Mouse (Mus musculus) liver, embryonic 14.5 days (tissue): ENCODE results near the gene Timmdc1.
A peak's percentile ranks its signal among the peaks of the same experiment; 100 is the strongest.

Experiments used
- CTCF ChIP-seq: IDR thresholded peaks from 2 replicates; pipeline ENCODE4 v1.5.1; 2016; ENCODE audit warnings: antibody characterized with exemption, low read depth, control low read depth
- EP300 ChIP-seq: IDR thresholded peaks from 2 replicates; pipeline ENCODE4 v1.6.1; 2016; ENCODE audit warnings: antibody characterized with exemption, low read depth

DNA sequence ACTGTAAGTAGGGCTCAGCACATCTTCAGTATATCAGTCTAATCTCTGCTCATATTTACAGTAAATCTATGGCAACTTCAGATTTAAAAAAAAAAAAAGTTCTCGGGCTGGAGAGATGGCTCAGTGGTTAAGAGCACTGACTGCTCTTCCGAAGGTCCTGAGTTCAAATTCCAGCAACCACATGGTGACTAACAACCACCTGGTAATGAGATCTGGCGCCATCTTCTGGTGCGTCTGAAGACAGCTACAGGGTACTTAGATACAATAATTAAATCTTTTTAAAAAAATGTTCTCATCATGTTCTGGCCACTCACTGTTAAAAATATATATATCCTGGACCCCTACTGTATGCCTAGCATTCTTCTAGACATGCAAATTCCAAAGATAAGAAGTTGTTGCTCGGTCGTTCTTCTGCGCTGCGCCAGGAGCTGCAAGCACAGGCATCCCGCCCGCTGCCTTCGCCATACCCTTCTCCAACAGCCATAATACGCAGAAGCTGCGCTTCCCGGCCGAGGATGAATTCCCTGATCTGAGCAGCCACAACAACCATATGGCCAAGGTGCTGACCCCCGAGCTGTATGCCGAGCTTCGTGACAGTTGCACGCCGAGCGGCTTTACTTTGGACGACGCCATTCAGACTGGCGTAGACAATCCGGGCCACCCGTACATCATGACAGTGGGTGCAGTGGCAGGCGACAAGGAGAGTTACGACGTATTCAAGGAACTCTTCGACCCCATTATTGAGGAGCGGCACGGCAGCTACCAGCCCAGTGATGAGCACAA, 39.5 kb downstream of the Timmdc1 start:
- TF ChIP-seq EP300 (no peak), CTCF (peak; percentile 67)
